ENCODE assay signal across 29 mouse cellular contexts in genomic region chr9:48637161-48637560, GRCm38 (mm10). TPM values are rescaled to one million over a fixed set of nuclear protein-coding genes. Genes with fewer than 3 reads are reported as not detected.
DNase-seq lines count a peak whose midpoint lies in the region; ATAC-seq lines count a peak whose summit lies in the region.
"Had no signal": no experiment of that assay in that cellular context is flagged by ENCODE, and none has a peak within 500 bp of the region (broad histone marks: within the 10 kb centered on the region; RNA-seq: fewer than 3 reads in every experiment).

No protein-coding gene starts in this region.

- intact Hi-C loops in heart, postnatal 10 days (cut with DNase I), result no loop called here

- H3K4me2 ChIP-seq in midbrain, embryonic 11.5 days, result no peak overlapping the region
- no peak overlapping the region for H3K4me2 ChIP-seq in midbrain, embryonic 13.5 days (replicated peaks)
- H3K4me2 ChIP-seq in limb, embryonic 11.5 days (ENCODE audit: low read depth, severe bottlenecking), result no peak overlapping the region
- H3K4me2 ChIP-seq: forebrain, embryonic 13.5 days; heart, embryonic 13.5 days; limb, embryonic 15.5 days; lung, embryonic 15.5 days; midbrain, embryonic 15.5 days had no signal

- no peaks in the 10 kb centered on the region for H3K36me3 ChIP-seq in heart, embryonic 10.5 days
- H3K36me3 ChIP-seq in midbrain, embryonic 11.5 days (ENCODE audit: control insufficient read depth, insufficient read depth, low read length), result no peaks in the 10 kb centered on the region
- H3K36me3 ChIP-seq in midbrain, embryonic 13.5 days, result no peaks in the 10 kb centered on the region
- H3K36me3 ChIP-seq in embryonic facial prominence, embryonic 10.5 days (replicated peaks), result no peaks in the 10 kb centered on the region
- H3K36me3 ChIP-seq in limb, embryonic 11.5 days (ENCODE audit: control insufficient read depth, insufficient read depth, low read length), result no peaks in the 10 kb centered on the region
- H3K36me3 ChIP-seq: heart, embryonic 13.5 days; limb, embryonic 15.5 days; lung, embryonic 15.5 days; midbrain, embryonic 15.5 days had no signal

- peaks cover 30% of the 10 kb centered on the region for H3K27me3 ChIP-seq in heart, embryonic 10.5 days (ENCODE audit: insufficient read depth, poor library complexity, severe bottlenecking)
- no peaks in the 10 kb centered on the region; the same call in 1 of the 2 replicates for H3K27me3 ChIP-seq in midbrain, embryonic 11.5 days (ENCODE audit: control insufficient read depth, insufficient read depth, low read length)
- H3K27me3 ChIP-seq in midbrain, embryonic 13.5 days, result peaks cover 5% of the 10 kb centered on the region; the same call in 1 of the 2 replicates
- peaks cover 16% of the 10 kb centered on the region for H3K27me3 ChIP-seq in embryonic facial prominence, embryonic 10.5 days (replicated peaks; ENCODE audit: low read depth, poor library complexity, severe bottlenecking)
- H3K27me3 ChIP-seq in limb, embryonic 11.5 days (ENCODE audit: control insufficient read depth, insufficient read depth, low read length), result no peaks in the 10 kb centered on the region
- H3K27me3 ChIP-seq: midbrain, embryonic 15.5 days had no signal

- H3K27ac ChIP-seq in heart, embryonic 10.5 days, result no peak overlapping the region
- H3K27ac ChIP-seq in midbrain, embryonic 11.5 days (ENCODE audit: low read depth, low read length), result no peak overlapping the region
- H3K27ac ChIP-seq in midbrain, embryonic 13.5 days, result no peak overlapping the region
- H3K27ac ChIP-seq in embryonic facial prominence, embryonic 10.5 days (replicated peaks), result no peak overlapping the region
- no peak overlapping the region for H3K27ac ChIP-seq in limb, embryonic 11.5 days (replicated peaks; ENCODE audit: low read depth, low read length)
- H3K27ac ChIP-seq: forebrain, embryonic 13.5 days; gastrocnemius, adult 2 months; heart, adult 2 months; heart, embryonic 13.5 days; limb, embryonic 15.5 days; liver, embryonic 14.5 days; lung, embryonic 15.5 days; midbrain, embryonic 15.5 days had no signal

- DNase-seq in heart, embryonic 10.5 days (ENCODE audit: low spot score), result peak; percentile 47
- DNase-seq in heart, postnatal 10 days, result no peak
- DNase-seq in midbrain, embryonic 11.5 days (ENCODE audit: low spot score, missing footprints), result peak; percentile 65
- peak; percentile 2 for DNase-seq in embryonic facial prominence, embryonic 10.5 days (ENCODE audit: low spot score)
- DNase-seq in limb, embryonic 11.5 days (ENCODE audit: low spot score), result peak; percentile 18
- DNase-seq in frontal cortex, postnatal 36 days (ENCODE audit: low spot score in 2 of 2), result no peak
- DNase-seq: adrenal gland, postnatal 25 days; cerebellum, adult 11-12 months; cerebellum, adult 9-11 months; gastrocnemius, adult 2 months; gastrocnemius, postnatal 36 days; heart, adult 2 months; kidney, adult 2 months; kidney, postnatal 4 days; lung, postnatal 36 days; right cerebral cortex, adult 18-20 months; thymus, adult 18-20 months; thymus, postnatal 25 days had no signal

- no peak overlapping the region for H3K9ac ChIP-seq in midbrain, embryonic 11.5 days (ENCODE audit: low read length)
- no peak overlapping the region for H3K9ac ChIP-seq in midbrain, embryonic 13.5 days (replicated peaks)
- no peak overlapping the region for H3K9ac ChIP-seq in limb, embryonic 11.5 days (ENCODE audit: low read length)
- H3K9ac ChIP-seq: forebrain, embryonic 13.5 days; heart, embryonic 13.5 days; limb, embryonic 15.5 days; liver, embryonic 14.5 days; lung, embryonic 15.5 days; midbrain, embryonic 15.5 days had no signal

- no peak for ATAC-seq in midbrain, embryonic 11.5 days (ENCODE audit: low FRiP score)
- ATAC-seq in midbrain, embryonic 13.5 days, result no peak
- ATAC-seq in limb, embryonic 11.5 days (ENCODE audit: insufficient number of reproducible peaks, low FRiP score, low TSS enrichment, low read depth), result no peak
- ATAC-seq: CD4-positive, CD25-positive, alpha-beta regulatory T cell, adult 4 months; forebrain, embryonic 13.5 days; hindbrain, embryonic 16.5 days; midbrain, embryonic 15.5 days had no signal

- H3K4me1 ChIP-seq in heart, embryonic 10.5 days, result no peaks in the 10 kb centered on the region
- H3K4me1 ChIP-seq in midbrain, embryonic 11.5 days (ENCODE audit: control insufficient read depth, insufficient read depth, low read length), result no peaks in the 10 kb centered on the region
- 0 out of 2 replicates have a peak, but pooled peaks cover 4% of the 10 kb centered on the region for H3K4me1 ChIP-seq in midbrain, embryonic 13.5 days (replicated peaks)
- H3K4me1 ChIP-seq in embryonic facial prominence, embryonic 10.5 days, result peaks cover 10% of the 10 kb centered on the region; the same call in 1 of the 2 replicates
- H3K4me1 ChIP-seq in limb, embryonic 11.5 days (ENCODE audit: control insufficient read depth, insufficient read depth, low read length), result no peaks in the 10 kb centered on the region
- H3K4me1 ChIP-seq: forebrain, embryonic 13.5 days; heart, embryonic 13.5 days; limb, embryonic 15.5 days; lung, embryonic 15.5 days; midbrain, embryonic 15.5 days had no signal

- WGBS in heart, embryonic 10.5 days, result 84% methylated on average over 7 of the region's 7 CpGs
- 90% methylated on average over 7 of the region's 7 CpGs for WGBS in midbrain, embryonic 11.5 days
- 94% methylated on average over 7 of the region's 7 CpGs for WGBS in midbrain, embryonic 13.5 days
- 93% methylated on average over 7 of the region's 7 CpGs for WGBS in embryonic facial prominence, embryonic 10.5 days
- 93% methylated on average over 7 of the region's 7 CpGs for WGBS in limb, embryonic 11.5 days

- H3K9me3 ChIP-seq in heart, embryonic 10.5 days, result no peaks in the 10 kb centered on the region
- no peaks in the 10 kb centered on the region for H3K9me3 ChIP-seq in midbrain, embryonic 11.5 days (ENCODE audit: control insufficient read depth, low read length)
- 0 out of 2 replicates have a peak, but pooled peaks cover 3% of the 10 kb centered on the region for H3K9me3 ChIP-seq in midbrain, embryonic 13.5 days
- no peaks in the 10 kb centered on the region for H3K9me3 ChIP-seq in embryonic facial prominence, embryonic 10.5 days
- H3K9me3 ChIP-seq in limb, embryonic 11.5 days (ENCODE audit: control insufficient read depth, low read length), result no peaks in the 10 kb centered on the region
- H3K9me3 ChIP-seq: forebrain, embryonic 13.5 days; heart, embryonic 13.5 days; limb, embryonic 15.5 days; lung, embryonic 15.5 days; midbrain, embryonic 15.5 days had no signal

- no peak overlapping the region for H3K4me3 ChIP-seq in heart, embryonic 10.5 days
- H3K4me3 ChIP-seq in midbrain, embryonic 11.5 days (ENCODE audit: low read depth, low read length), result no peak overlapping the region
- H3K4me3 ChIP-seq in midbrain, embryonic 13.5 days (replicated peaks), result no peak overlapping the region
- H3K4me3 ChIP-seq in embryonic facial prominence, embryonic 10.5 days, result no peak overlapping the region
- H3K4me3 ChIP-seq in limb, embryonic 11.5 days (ENCODE audit: low read depth, low read length), result no peak overlapping the region
- H3K4me3 ChIP-seq: erythroblast, embryonic 14.5 days; forebrain, embryonic 13.5 days; gastrocnemius, adult 2 months; heart, adult 2 months; heart, embryonic 13.5 days; limb, embryonic 15.5 days; lung, embryonic 15.5 days; midbrain, embryonic 15.5 days had no signal

RNA-seq across cellular contexts. Expression of gene Nnmt, which starts 32.2 kb away (rescaled TPM):
- 2.1 and 2.5 TPM in 2 replicates for polyA plus RNA-seq in heart, embryonic 10.5 days (2016; fragmentation: Nextera tagmentation; extraction: Ambion mirVana)
- total RNA-seq in heart, postnatal 10 days (2021), result 10 to 100 TPM; 12.5 to 14.2 TPM
- polyA plus RNA-seq in midbrain, embryonic 11.5 days (2014; fragmentation: Nextera tagmentation; extraction: Ambion mirVana), result 0.94 and 1.2 TPM in 2 replicates
- 0.32 and 0.40 TPM in 2 replicates for polyA plus RNA-seq in midbrain, embryonic 13.5 days (2015; fragmentation: Nextera tagmentation; extraction: Ambion mirVana)
- 0.59 and 0.61 TPM in 2 replicates for polyA plus RNA-seq in embryonic facial prominence, embryonic 10.5 days (2016; fragmentation: Nextera tagmentation; extraction: Ambion mirVana)
- 0.52 and 0.62 TPM in 2 replicates for polyA plus RNA-seq in limb, embryonic 11.5 days (2014; fragmentation: Nextera tagmentation; extraction: Ambion mirVana)
- total RNA-seq: common myeloid progenitor, adult 5-6 weeks had no signal
- polyA plus RNA-seq: CD4-positive, CD25-positive, alpha-beta regulatory T cell, adult 4 months; erythroblast, embryonic 14.5 days; forebrain, embryonic 13.5 days had no signal

Comparison
In these comparisons a context has a peak if more than half of its experiments do, and no peak if none do; other contexts are left out.
1. DNase-seq: peak in heart, embryonic 10.5 days (single experiment), midbrain, embryonic 11.5 days (single experiment), embryonic facial prominence, embryonic 10.5 days (single experiment) and limb, embryonic 11.5 days (single experiment); none in heart, postnatal 10 days (0 of 2) and frontal cortex, postnatal 36 days (0 of 2).